Mouse (Mus musculus) limb, embryonic 11.5 days (tissue): ENCODE measurements at regions not wholly inside any gene's neighbourhood (a gene's known extent, or its start where the extent isn't known, plus 50 kb on each side); places are given as distances from the start of the nearest gene placed in this dataset.

Experiments used
- ATAC-seq: fragments of 200-750 bp; cut with Nextera tagmentation; 2 replicates; pipeline ENCODE4 v1.8.0; 2017; ENCODE audit warnings: low read depth; ENCODE audit not compliant: insufficient number of reproducible peaks, low FRiP score, low TSS enrichment
- DNase-seq: peaks from one replicate; pipeline ENCODE4 v3.0.0-alpha.2; 2015; ENCODE audit warnings: low spot score
- H3K27ac ChIP-seq: fragments of 300-500 bp; sonication (generic); replicated peaks from 2 replicates; pipeline ENCODE4 v1.5.1; 2014; ENCODE audit warnings: low read depth, mild to moderate bottlenecking, low read length
- H3K27me3 ChIP-seq: fragments of 300-500 bp; sonication (generic); 2 replicates; pipeline ENCODE4 v1.6.1; 2014; ENCODE audit warnings: mild to moderate bottlenecking, low read length, mixed read lengths; ENCODE audit not compliant: control insufficient read depth, insufficient read depth
- H3K36me3 ChIP-seq: fragments of 300-500 bp; sonication (generic); 2 replicates; pipeline ENCODE4 v1.6.1; 2014; ENCODE audit warnings: mild to moderate bottlenecking, low read length, moderate library complexity, mixed read lengths; ENCODE audit not compliant: control insufficient read depth, insufficient read depth
- H3K4me1 ChIP-seq: fragments of 300-500 bp; sonication (generic); 2 replicates; pipeline ENCODE4 v1.6.1; 2014; ENCODE audit warnings: low read length, mixed read lengths; ENCODE audit not compliant: control insufficient read depth, insufficient read depth
- H3K4me2 ChIP-seq: fragments of 300-500 bp; sonication (generic); 2 replicates; pipeline ENCODE4 v1.6.1; 2014; ENCODE audit warnings: low read depth, mild to moderate bottlenecking, moderate library complexity; ENCODE audit not compliant: severe bottlenecking
- H3K4me3 ChIP-seq: fragments of 300-500 bp; sonication (generic); 2 replicates; pipeline ENCODE4 v1.5.1; 2014; ENCODE audit warnings: low read depth, low read length
- H3K9ac ChIP-seq: fragments of 300-500 bp; sonication (generic); 2 replicates; pipeline ENCODE4 v1.6.1; 2014; ENCODE audit warnings: mild to moderate bottlenecking, low read length
- H3K9me3 ChIP-seq: fragments of 300-500 bp; sonication (generic); 2 replicates; pipeline ENCODE4 v1.6.1; 2016; ENCODE audit warnings: low read length; ENCODE audit not compliant: control insufficient read depth
- WGBS: fragments of 180-500 bp; shearing (Covaris S2); extraction: QIAGEN DNeasy Blood & Tissue Kit; methylation state at CpG from one replicate; pipeline ENCODE4 v1.1.7; 2014; 5-methylcytosine and 5-hydroxymethylcytosine counted together

- 12% methylated on average over 4 of the region's 4 CpGs for WGBS
- no peak overlapping the region for H3K4me2 ChIP-seq
- H3K36me3 ChIP-seq, result no peaks in the 10 kb centered on the region
- no peak overlapping the region for H3K9ac ChIP-seq
- peak; percentile 86 for DNase-seq
- ATAC-seq, result peak; percentile 94
- H3K9me3 ChIP-seq, result no peaks in the 10 kb centered on the region
- H3K4me1 ChIP-seq, result peaks cover 3% of the 10 kb centered on the region; the same call in 1 of the 2 replicates
- no peak overlapping the region for H3K4me3 ChIP-seq
- peak overlapping the region; percentile 79 for H3K27ac ChIP-seq
- H3K27me3 ChIP-seq, result no peaks in the 10 kb centered on the region
Observed at GRCm38 (mm10) chr9:41766533-41766920, 357.6 kb downstream of the Sorl1 start.

GRCm38 (mm10) chr9:41765816-41766532 lies 358.1 kb downstream of the Sorl1 start:
- Histone ChIP-seq H3K4me3 (no peak overlapping the region), H3K9me3 (no peaks in the 10 kb centered on the region), H3K27ac (peak overlapping the region; percentile 79), H3K36me3 (no peaks in the 10 kb centered on the region), H3K9ac (no peak overlapping the region), H3K4me2 (no peak overlapping the region), H3K4me1 (peaks cover 3% of the 10 kb centered on the region; the same call in 1 of the 2 replicates), H3K27me3 (no peaks in the 10 kb centered on the region)
- DNase-seq (peak; percentile 31), ATAC-seq (peak; percentile 91)
- 77% methylated on average over 6 of the region's 6 CpGs for WGBS

- Histone ChIP-seq H3K9ac (no peak overlapping the region), H3K4me3 (no peak overlapping the region), H3K9me3 (no peaks in the 10 kb centered on the region), H3K27me3 (no peaks in the 10 kb centered on the region), H3K4me2 (no peak overlapping the region), H3K4me1 (peaks cover 3% of the 10 kb centered on the region; the same call in 1 of the 2 replicates), H3K27ac (no peak overlapping the region), H3K36me3 (no peaks in the 10 kb centered on the region)
- no peak for DNase-seq
- 82% methylated on average over 3 of the region's 3 CpGs for WGBS
- ATAC-seq, result no peak
Observed at GRCm38 (mm10) chr9:41761050-41761576, 363.0 kb downstream of the Sorl1 start.

- no peaks in the 10 kb centered on the region for H3K36me3 ChIP-seq
- H3K4me3 ChIP-seq, result no peak overlapping the region
- H3K9me3 ChIP-seq, result no peaks in the 10 kb centered on the region
- WGBS, result 81% methylated on average over 6 of the region's 6 CpGs
- H3K4me1 ChIP-seq, result no peaks in the 10 kb centered on the region
- ATAC-seq, result no peak
- H3K27ac ChIP-seq, result no peak overlapping the region
- H3K4me2 ChIP-seq, result no peak overlapping the region
- no peak for DNase-seq
- H3K27me3 ChIP-seq, result no peaks in the 10 kb centered on the region
- no peak overlapping the region for H3K9ac ChIP-seq
Observed at GRCm38 (mm10) chr9:41754434-41755002, 369.6 kb downstream of the Sorl1 start.

- no peak for ATAC-seq
- Histone ChIP-seq H3K36me3 (no peaks in the 10 kb centered on the region), H3K4me2 (no peak overlapping the region), H3K9ac (no peak overlapping the region), H3K27me3 (no peaks in the 10 kb centered on the region), H3K4me3 (no peak overlapping the region), H3K9me3 (no peaks in the 10 kb centered on the region), H3K4me1 (no peaks in the 10 kb centered on the region), H3K27ac (no peak overlapping the region)
- 83% methylated on average over 5 of the region's 5 CpGs for WGBS
- no peak for DNase-seq
Observed at GRCm38 (mm10) chr9:41745979-41746647, 378.0 kb downstream of the Sorl1 start.

GRCm38 (mm10) chr9:41741500-41741899 lies 382.6 kb downstream of the Sorl1 start:
- no peak for DNase-seq
- H3K4me2 ChIP-seq, result no peak overlapping the region
- 93% methylated on average over 5 of the region's 5 CpGs for WGBS
- no peak overlapping the region for H3K27ac ChIP-seq
- no peaks in the 10 kb centered on the region for H3K36me3 ChIP-seq
- no peak overlapping the region for H3K4me3 ChIP-seq
- H3K27me3 ChIP-seq, result no peaks in the 10 kb centered on the region
- H3K9me3 ChIP-seq, result no peaks in the 10 kb centered on the region
- H3K4me1 ChIP-seq, result no peaks in the 10 kb centered on the region
- no peak overlapping the region for H3K9ac ChIP-seq
- ATAC-seq, result no peak

- H3K9ac ChIP-seq, result no peak overlapping the region
- DNase-seq (no peak), ATAC-seq (no peak)
- no peaks in the 10 kb centered on the region for H3K27me3 ChIP-seq
- no peak overlapping the region for H3K4me3 ChIP-seq
- H3K9me3 ChIP-seq, result no peaks in the 10 kb centered on the region
- no peak overlapping the region for H3K27ac ChIP-seq
- no peak overlapping the region for H3K4me2 ChIP-seq
- H3K36me3 ChIP-seq, result no peaks in the 10 kb centered on the region
- 95% methylated on average over 8 of the region's 8 CpGs for WGBS
- H3K4me1 ChIP-seq, result no peaks in the 10 kb centered on the region
Observed at GRCm38 (mm10) chr9:41740536-41740935, 383.6 kb downstream of the Sorl1 start.

GRCm38 (mm10) chr9:41737671-41738070 lies 386.4 kb downstream of the Sorl1 start:
- WGBS, result 59% methylated on average over 6 of the region's 6 CpGs
- Histone ChIP-seq H3K9ac (no peak overlapping the region), H3K4me3 (no peak overlapping the region), H3K4me1 (peaks cover 5% of the 10 kb centered on the region; the same call in 1 of the 2 replicates), H3K4me2 (no peak overlapping the region), H3K27ac (no peak overlapping the region), H3K27me3 (no peaks in the 10 kb centered on the region), H3K36me3 (no peaks in the 10 kb centered on the region), H3K9me3 (no peaks in the 10 kb centered on the region)
- ATAC-seq (no peak), DNase-seq (peak; percentile 21)
